28 mouse cellular contexts compared by ENCODE assay signal in genomic region chr17:37218486-37218885, GRCm38 (mm10). TPM values are rescaled to one million over a fixed set of nuclear protein-coding genes. Genes with fewer than 3 reads are reported as not detected.
A peak's percentile ranks its signal among the peaks of the same experiment; 100 is the strongest.
DNase-seq lines count a peak whose midpoint lies in the region; ATAC-seq lines count a peak whose summit lies in the region.
"Had no signal": no experiment of that assay in that cellular context is flagged by ENCODE, and none has a peak within 500 bp of the region (broad histone marks: within the 10 kb centered on the region; RNA-seq: fewer than 3 reads in every experiment).

No protein-coding gene starts in this region.

- H3K9ac ChIP-seq in heart, embryonic 11.5 days (ENCODE audit: low read depth, low read length): no peak overlapping the region
- H3K9ac ChIP-seq: embryonic facial prominence, embryonic 12.5 days; hindbrain, embryonic 14.5 days; intestine, embryonic 15.5 days; liver, embryonic 13.5 days; neural tube, embryonic 12.5 days had no signal

- H3K4me1 ChIP-seq in heart, embryonic 11.5 days (ENCODE audit: control insufficient read depth, insufficient read depth, low read length): no peaks in the 10 kb centered on the region
- H3K4me1 ChIP-seq: embryonic facial prominence, embryonic 12.5 days; intestine, embryonic 15.5 days; liver, embryonic 13.5 days; midbrain, embryonic 10.5 days; neural tube, embryonic 12.5 days had no signal

- H3K4me3 ChIP-seq in heart, embryonic 11.5 days (ENCODE audit: low read depth, low read length): no peak overlapping the region
- H3K4me3 ChIP-seq: embryonic facial prominence, embryonic 12.5 days; intestine, embryonic 15.5 days; layer of hippocampus, adult 2 months; liver, embryonic 13.5 days; midbrain, embryonic 10.5 days; neural tube, embryonic 12.5 days had no signal

- peak; percentile 40 for DNase-seq in adrenal gland, adult 2 months
- DNase-seq in adrenal gland, postnatal 4 days (ENCODE audit: low spot score in 2 of 2): no peak
- peak; percentile 27 to 35 for DNase-seq in heart, adult 9 months (ENCODE audit: low spot score in 2 of 2)
- DNase-seq in urinary bladder, postnatal 14 days (ENCODE audit: low spot score): peak; percentile 15
- DNase-seq in urinary bladder, postnatal 10 days (ENCODE audit: low spot score): no peak
- no peak for DNase-seq in left cerebral cortex, postnatal 36 days (ENCODE audit: low spot score in 2 of 2)
- DNase-seq: cerebellum, adult 9-10 months; kidney, postnatal 10 days; liver, embryonic 13.5 days; lung, postnatal 14 days had no signal

- H3K36me3 ChIP-seq in heart, embryonic 11.5 days (ENCODE audit: control insufficient read depth, insufficient read depth, low read length): no peaks in the 10 kb centered on the region
- H3K36me3 ChIP-seq: embryonic facial prominence, embryonic 12.5 days; intestine, embryonic 15.5 days; liver, embryonic 13.5 days; midbrain, embryonic 10.5 days; neural tube, embryonic 12.5 days had no signal

- H3K9me3 ChIP-seq in heart, embryonic 11.5 days (replicated peaks; ENCODE audit: control insufficient read depth, low read length): no peaks in the 10 kb centered on the region; the same call in 1 of the 2 replicates
- H3K9me3 ChIP-seq: intestine, embryonic 15.5 days had no signal

- H3K27me3 ChIP-seq in heart, embryonic 11.5 days (ENCODE audit: control insufficient read depth, insufficient read depth, low read length): no peaks in the 10 kb centered on the region
- H3K27me3 ChIP-seq: embryonic facial prominence, embryonic 12.5 days; intestine, embryonic 15.5 days; liver, embryonic 13.5 days; neural tube, embryonic 12.5 days had no signal

- WGBS in heart, embryonic 11.5 days (ENCODE audit: insufficient replicate concordance): 76% methylated on average over 3 of the region's 3 CpGs

- H3K27ac ChIP-seq in heart, embryonic 11.5 days (ENCODE audit: low read depth, low read length): no peak overlapping the region
- H3K27ac ChIP-seq: embryonic facial prominence, embryonic 12.5 days; hindbrain, embryonic 14.5 days; intestine, embryonic 15.5 days; layer of hippocampus, adult 2 months; liver, embryonic 13.5 days; midbrain, embryonic 10.5 days; neural tube, embryonic 12.5 days had no signal

- no peak overlapping the region for H3K4me2 ChIP-seq in heart, embryonic 11.5 days
- H3K4me2 ChIP-seq: embryonic facial prominence, embryonic 12.5 days; hindbrain, embryonic 14.5 days; intestine, embryonic 15.5 days; liver, embryonic 13.5 days; neural tube, embryonic 12.5 days had no signal

- ATAC-seq in heart, embryonic 11.5 days (replicated peaks; ENCODE audit: insufficient number of reproducible peaks, low FRiP score, low TSS enrichment): no peak
- ATAC-seq in activated CD4-positive, CD25-positive, alpha-beta regulatory T cell, adult 4 months: no peak
- ATAC-seq: forebrain, embryonic 16.5 days; intestine, embryonic 15.5 days; Patski had no signal

- intact Hi-C loops in left cerebral cortex, postnatal 36 days (cut with DNase I): no loop called here

RNA-seq across cellular contexts. Expression of gene Olfr96, which starts 1.5 kb away (rescaled TPM):
- total RNA-seq in adrenal gland, adult 2 months (2021): not detected
- polyA plus RNA-seq in adrenal gland, adult 2 months (2012; rRNA removed): not detected in 2 replicates
- not detected for total RNA-seq in adrenal gland, postnatal 4 days (2021)
- polyA plus RNA-seq in heart, embryonic 11.5 days (2014; fragmentation: Nextera tagmentation; extraction: Ambion mirVana): not detected in 2 replicates
- total RNA-seq in left cerebral cortex, postnatal 36 days (2021): not detected
- not detected for polyA plus RNA-seq in activated CD4-positive, CD25-positive, alpha-beta regulatory T cell, adult 4 months (2017; shearing (Covaris generic))
- total RNA-seq: gastrocnemius, postnatal 36 days; layer of hippocampus, adult 2 months; left cerebral cortex, adult 18-20 months had no signal
- polyA plus RNA-seq: cortical plate, adult 2 months; embryonic facial prominence, embryonic 12.5 days; forebrain, embryonic 16.5 days; heart, embryonic 16.5 days; hindbrain, embryonic 14.5 days; intestine, embryonic 15.5 days; limb, embryonic 11.5 days; liver, embryonic 13.5 days; midbrain, embryonic 10.5 days; neural tube, embryonic 12.5 days; Patski; spleen, adult 2 months; stomach, embryonic 16.5 days; thymus, postnatal 0 days had no signal

RNA-seq across cellular contexts. Expression of gene Olfr95, which starts 5.6 kb away (rescaled TPM):
- not detected for total RNA-seq in adrenal gland, adult 2 months (2021)
- polyA plus RNA-seq in adrenal gland, adult 2 months (2012; rRNA removed): not detected in 2 replicates
- not detected for total RNA-seq in adrenal gland, postnatal 4 days (2021)
- polyA plus RNA-seq in heart, embryonic 11.5 days (2014; fragmentation: Nextera tagmentation; extraction: Ambion mirVana): not detected in 2 replicates
- not detected for total RNA-seq in left cerebral cortex, postnatal 36 days (2021)
- not detected for polyA plus RNA-seq in activated CD4-positive, CD25-positive, alpha-beta regulatory T cell, adult 4 months (2017; shearing (Covaris generic))
- total RNA-seq: gastrocnemius, postnatal 36 days; layer of hippocampus, adult 2 months; left cerebral cortex, adult 18-20 months had no signal
- polyA plus RNA-seq: cortical plate, adult 2 months; embryonic facial prominence, embryonic 12.5 days; forebrain, embryonic 16.5 days; heart, embryonic 16.5 days; hindbrain, embryonic 14.5 days; intestine, embryonic 15.5 days; limb, embryonic 11.5 days; liver, embryonic 13.5 days; midbrain, embryonic 10.5 days; neural tube, embryonic 12.5 days; Patski; spleen, adult 2 months; stomach, embryonic 16.5 days; thymus, postnatal 0 days had no signal

RNA-seq across cellular contexts. Expression of gene Olfr94, which starts 17.7 kb away (rescaled TPM):
- total RNA-seq in adrenal gland, adult 2 months (2021): not detected
- not detected in 2 replicates for polyA plus RNA-seq in adrenal gland, adult 2 months (2012; rRNA removed)
- not detected for total RNA-seq in adrenal gland, postnatal 4 days (2021)
- not detected in 2 replicates for polyA plus RNA-seq in heart, embryonic 11.5 days (2014; fragmentation: Nextera tagmentation; extraction: Ambion mirVana)
- total RNA-seq in left cerebral cortex, postnatal 36 days (2021): not detected
- not detected for polyA plus RNA-seq in activated CD4-positive, CD25-positive, alpha-beta regulatory T cell, adult 4 months (2017; shearing (Covaris generic))
- total RNA-seq: gastrocnemius, postnatal 36 days; layer of hippocampus, adult 2 months; left cerebral cortex, adult 18-20 months had no signal
- polyA plus RNA-seq: cortical plate, adult 2 months; forebrain, embryonic 16.5 days; heart, embryonic 16.5 days; hindbrain, embryonic 14.5 days; intestine, embryonic 15.5 days; limb, embryonic 11.5 days; liver, embryonic 13.5 days; midbrain, embryonic 10.5 days; neural tube, embryonic 12.5 days; Patski; spleen, adult 2 months; stomach, embryonic 16.5 days; thymus, postnatal 0 days had no signal

RNA-seq across cellular contexts. Expression of gene Olfr97, which starts 18.6 kb away (rescaled TPM):
- not detected for total RNA-seq in adrenal gland, adult 2 months (2021)
- not detected in 2 replicates for polyA plus RNA-seq in adrenal gland, adult 2 months (2012; rRNA removed)
- total RNA-seq in adrenal gland, postnatal 4 days (2021): not detected
- not detected in 2 replicates for polyA plus RNA-seq in heart, embryonic 11.5 days (2014; fragmentation: Nextera tagmentation; extraction: Ambion mirVana)
- not detected for total RNA-seq in left cerebral cortex, postnatal 36 days (2021)
- polyA plus RNA-seq in activated CD4-positive, CD25-positive, alpha-beta regulatory T cell, adult 4 months (2017; shearing (Covaris generic)): not detected
- total RNA-seq: gastrocnemius, postnatal 36 days; layer of hippocampus, adult 2 months; left cerebral cortex, adult 18-20 months had no signal
- polyA plus RNA-seq: cortical plate, adult 2 months; embryonic facial prominence, embryonic 12.5 days; forebrain, embryonic 16.5 days; heart, embryonic 16.5 days; hindbrain, embryonic 14.5 days; intestine, embryonic 15.5 days; limb, embryonic 11.5 days; liver, embryonic 13.5 days; midbrain, embryonic 10.5 days; neural tube, embryonic 12.5 days; Patski; spleen, adult 2 months; stomach, embryonic 16.5 days; thymus, postnatal 0 days had no signal

RNA-seq across cellular contexts. Expression of gene Ubd, which starts 24.8 kb away (rescaled TPM):
- total RNA-seq in adrenal gland, adult 2 months (2021): not detected
- not detected in 2 replicates for polyA plus RNA-seq in adrenal gland, adult 2 months (2012; rRNA removed)
- not detected for total RNA-seq in adrenal gland, postnatal 4 days (2021)
- polyA plus RNA-seq in heart, embryonic 11.5 days (2014; fragmentation: Nextera tagmentation; extraction: Ambion mirVana): not detected in 2 replicates
- total RNA-seq in left cerebral cortex, postnatal 36 days (2021): not detected
- under 1 TPM in 1 of 2 experiments, not detected in 1; 0.75 TPM for polyA plus RNA-seq in activated CD4-positive, CD25-positive, alpha-beta regulatory T cell, adult 4 months (2017; shearing (Covaris generic))
- total RNA-seq: layer of hippocampus, adult 2 months; left cerebral cortex, adult 18-20 months had no signal
- polyA plus RNA-seq: cortical plate, adult 2 months; forebrain, embryonic 16.5 days; hindbrain, embryonic 14.5 days; intestine, embryonic 15.5 days; limb, embryonic 11.5 days; liver, embryonic 13.5 days; midbrain, embryonic 10.5 days; neural tube, embryonic 12.5 days; stomach, embryonic 16.5 days had no signal

Comparison
In these comparisons a context has a peak if more than half of its experiments do, and no peak if none do; other contexts are left out.
1. DNase-seq: peak in adrenal gland, adult 2 months (single experiment), heart, adult 9 months (2 of 2) and urinary bladder, postnatal 14 days (single experiment); none in adrenal gland, postnatal 4 days (0 of 2), urinary bladder, postnatal 10 days (single experiment) and left cerebral cortex, postnatal 36 days (0 of 2).